Mouse (Mus musculus) midbrain, embryonic 14.5 days (tissue): ENCODE results near the gene Slc39a3. TPM values are rescaled to one million over a fixed set of nuclear protein-coding genes. Genes with fewer than 3 reads are reported as not detected.
"Not testable (repeated sequence)": the region's sequence is repeated elsewhere in the genome, so short reads cannot be mapped to it uniquely, and the experiment has no call there.

Experiments
- ATAC-seq: fragments of 200-750 bp; cut with Nextera tagmentation; 2 replicates; pipeline ENCODE4 v1.8.0; 2017; ENCODE audit warnings: moderate number of reproducible peaks, moderate library complexity; ENCODE audit not compliant: low FRiP score, low TSS enrichment
- DNase-seq: peaks from one replicate; pipeline ENCODE4 v3.0.0-alpha.2; 2015
- H3K27ac ChIP-seq: fragments of 300-500 bp; sonication (generic); replicated peaks from 2 replicates; pipeline ENCODE4 v1.5.1; 2014; ENCODE audit warnings: mild to moderate bottlenecking, low read depth, low read length, moderate library complexity
- H3K27me3 ChIP-seq: fragments of 300-500 bp; sonication (generic); 2 replicates; pipeline ENCODE4 v1.6.1; 2014; ENCODE audit warnings: low read length, control low read depth, mixed read lengths; ENCODE audit not compliant: control insufficient read depth, insufficient read depth
- H3K36me3 ChIP-seq: fragments of 300-500 bp; sonication (generic); 2 replicates; pipeline ENCODE4 v1.6.1; 2014; ENCODE audit warnings: low read length, control low read depth; ENCODE audit not compliant: control insufficient read depth, insufficient read depth
- H3K4me1 ChIP-seq: fragments of 300-500 bp; sonication (generic); 2 replicates; pipeline ENCODE4 v1.6.1; 2014; ENCODE audit warnings: mild to moderate bottlenecking, antibody characterized with exemption, low read length, control low read depth; ENCODE audit not compliant: control insufficient read depth, insufficient read depth
- H3K4me2 ChIP-seq: fragments of 300-500 bp; sonication (generic); 2 replicates; pipeline ENCODE4 v1.6.1; 2014; ENCODE audit warnings: mild to moderate bottlenecking, low read length, moderate library complexity
- H3K4me3 ChIP-seq: fragments of 300-500 bp; sonication (generic); replicated peaks from 2 replicates; pipeline ENCODE4 v1.5.1; 2014; ENCODE audit warnings: low read depth, low read length
- H3K9ac ChIP-seq: fragments of 300-500 bp; sonication (generic); replicated peaks from 2 replicates; pipeline ENCODE4 v1.6.1; 2014; ENCODE audit warnings: mild to moderate bottlenecking, low read length, moderate library complexity
- H3K9me3 ChIP-seq: fragments of 300-500 bp; sonication (generic); 2 replicates; pipeline ENCODE4 v1.6.1; 2016; ENCODE audit warnings: low read length, control low read depth, mixed read lengths; ENCODE audit not compliant: control insufficient read depth
- WGBS: fragments of 180-500 bp; shearing (Covaris S2); extraction: QIAGEN DNeasy Blood & Tissue Kit; methylation state at CpG from one replicate; pipeline ENCODE4 v1.1.7; 2014; 5-methylcytosine and 5-hydroxymethylcytosine counted together
- polyA plus RNA-seq: library from polyadenylated mRNA; unstranded; fragments of >200 nt; fragmentation: Nextera tagmentation; extraction: Ambion mirVana; gene quantifications from 2 replicates; pipeline ENCODE4 v1.2.1, GENCODE M21; 2014

Gene Slc39a3
- polyA plus RNA-seq, 1 experiment from 2014 or later: 34.9 TPM

DNA sequence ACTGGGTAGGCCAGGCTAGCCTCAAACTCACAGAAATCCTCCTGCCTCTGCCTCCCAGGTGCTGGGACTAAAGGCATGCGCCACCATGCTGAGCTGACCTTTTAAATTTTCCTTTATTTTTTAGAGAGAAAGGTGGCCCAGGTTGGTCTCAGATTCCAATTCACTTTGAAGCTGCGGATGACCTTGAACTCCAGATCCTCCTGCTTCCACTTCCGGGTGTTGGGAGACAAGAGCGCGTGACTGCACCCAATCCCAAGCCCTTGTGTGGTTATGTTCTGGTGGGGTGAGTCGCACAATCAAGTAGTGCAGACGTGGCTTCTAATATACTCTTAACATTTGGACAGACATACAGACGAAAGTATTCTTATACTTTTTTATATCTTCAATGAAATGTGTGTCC, 40.7 kb downstream of the Slc39a3 start:
- Histone ChIP-seq H3K9me3 (no peaks in the 10 kb centered on the region), H3K36me3 (no peaks in the 10 kb centered on the region), H3K27me3 (no peaks in the 10 kb centered on the region), H3K4me3 (no peak overlapping the region), H3K9ac (no peak overlapping the region), H3K4me1 (peaks cover 6% of the 10 kb centered on the region), H3K4me2 (no peak overlapping the region), H3K27ac (no peak overlapping the region)
- no peak for DNase-seq
- ATAC-seq: no peak
- 94% methylated on average over 8 of the region's 8 CpGs for WGBS

DNA sequence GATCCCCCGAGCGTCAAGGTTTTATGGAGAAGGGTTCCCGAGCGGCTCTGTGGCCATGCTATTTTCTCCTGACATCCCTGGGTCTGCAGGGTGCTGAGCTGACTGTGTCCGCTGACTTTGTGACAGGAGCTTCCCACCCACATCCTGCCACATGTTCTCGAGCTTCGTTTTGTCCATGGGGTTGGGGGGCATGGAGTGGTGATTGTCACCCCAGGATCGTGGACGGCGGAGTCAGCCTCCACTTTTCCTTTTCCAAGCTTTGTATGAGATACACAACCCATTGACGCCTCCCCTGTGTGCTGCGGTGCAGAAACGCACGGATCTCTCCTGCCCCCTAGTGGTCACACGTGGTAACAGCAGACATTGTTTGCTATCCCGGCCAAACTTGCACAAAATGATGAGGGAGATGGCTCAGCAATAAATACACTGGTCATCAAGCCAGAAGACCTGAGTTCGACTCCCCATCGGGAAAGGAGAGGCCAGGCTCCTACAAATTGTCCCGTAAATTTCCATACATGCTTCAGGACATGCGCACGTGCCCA, 42.1 kb downstream of the Slc39a3 start:
- H3K4me2 ChIP-seq: peak overlapping the region; percentile 35; the same call in 1 of the 2 replicates
- H3K27me3 ChIP-seq: no peaks in the 10 kb centered on the region
- no peak overlapping the region; the same call in 1 of the 2 replicates for H3K9ac ChIP-seq
- no peaks in the 10 kb centered on the region for H3K4me1 ChIP-seq
- ATAC-seq: no peak
- H3K27ac ChIP-seq: no peak overlapping the region
- WGBS: 12% methylated on average over 21 of the region's 21 CpGs
- H3K9me3 ChIP-seq: no peaks in the 10 kb centered on the region
- peak; percentile 91 for DNase-seq
- H3K36me3 ChIP-seq: no peaks in the 10 kb centered on the region
- H3K4me3 ChIP-seq: no peak overlapping the region

DNA sequence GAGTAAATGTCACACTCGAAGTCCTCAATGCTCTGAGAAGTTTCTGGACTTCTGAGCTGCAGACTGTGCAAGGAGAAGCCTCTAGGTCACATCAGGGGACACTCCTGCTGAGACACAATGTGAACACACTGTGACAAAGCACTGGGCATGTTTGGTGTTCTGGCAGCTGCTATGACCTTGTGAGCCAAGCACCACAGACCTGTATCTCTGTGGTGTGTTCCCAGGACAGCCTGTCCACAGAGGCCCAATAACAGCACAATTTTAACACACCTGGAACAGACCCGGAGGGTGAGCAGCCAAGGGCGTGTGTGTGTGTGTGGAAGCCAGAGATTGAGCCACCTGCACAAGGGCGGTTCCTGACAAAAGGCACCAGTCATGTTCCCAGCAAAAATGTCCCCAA, 42.6 kb downstream of the Slc39a3 start:
- no peak for ATAC-seq
- Histone ChIP-seq H3K4me2 (peak overlapping the region; percentile 35; the same call in 1 of the 2 replicates), H3K4me3 (no peak overlapping the region), H3K27me3 (no peaks in the 10 kb centered on the region), H3K36me3 (no peaks in the 10 kb centered on the region), H3K4me1 (no peaks in the 10 kb centered on the region), H3K9me3 (no peaks in the 10 kb centered on the region), H3K27ac (no peak overlapping the region), H3K9ac (no peak overlapping the region; the same call in 1 of the 2 replicates)
- 70% methylated on average over 4 of the region's 4 CpGs for WGBS
- DNase-seq: no peak

DNA sequence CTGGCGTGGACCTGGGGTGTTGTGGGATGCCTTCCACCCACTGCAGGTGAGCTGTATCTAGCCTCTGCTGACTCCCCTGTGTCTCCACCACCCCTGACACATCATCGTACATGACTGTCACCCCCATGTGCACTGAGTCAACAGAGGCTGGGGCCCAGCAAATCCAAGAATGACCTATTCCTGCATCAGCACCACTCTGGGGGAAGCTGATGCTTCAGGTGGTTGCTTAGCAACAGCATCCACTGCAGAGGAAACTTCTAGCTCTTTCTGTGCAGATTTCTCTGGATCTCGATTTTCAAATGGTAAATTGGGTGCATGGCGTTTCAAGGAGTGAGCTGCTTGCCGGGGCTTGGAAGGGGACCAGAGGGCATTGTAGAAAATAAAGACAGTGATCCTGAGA, 44.0 kb downstream of the Slc39a3 start:
- Histone ChIP-seq H3K4me3 (no peak overlapping the region), H3K9me3 (no peaks in the 10 kb centered on the region), H3K27ac (no peak overlapping the region), H3K4me2 (no peak overlapping the region), H3K9ac (no peak overlapping the region), H3K27me3 (no peaks in the 10 kb centered on the region), H3K36me3 (no peaks in the 10 kb centered on the region), H3K4me1 (no peaks in the 10 kb centered on the region)
- DNase-seq (peak; percentile 48), ATAC-seq (no peak)
- WGBS: 53% methylated on average over 5 of the region's 5 CpGs

DNA sequence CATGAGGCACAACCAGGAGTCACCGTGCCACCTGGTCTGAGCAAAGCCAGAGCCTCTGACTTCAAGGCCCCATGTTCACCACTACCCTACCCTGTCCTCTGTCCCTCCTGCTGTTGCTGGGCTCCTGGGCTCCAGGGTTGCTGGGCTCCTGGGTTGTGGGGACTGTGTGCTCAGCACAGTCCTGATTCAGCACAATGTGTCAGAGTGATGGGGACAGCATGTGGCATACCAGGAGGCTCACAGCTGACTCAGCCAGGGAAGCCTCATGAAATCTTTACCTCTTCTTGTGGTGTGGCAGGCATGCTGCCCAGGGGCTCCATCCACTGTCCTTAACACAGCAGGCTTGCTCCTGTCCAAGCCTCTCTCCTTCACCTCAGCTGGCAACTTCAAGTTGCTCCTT, 45.3 kb downstream of the Slc39a3 start:
- 0 out of 2 replicates have a peak, but pooled peaks cover 3% of the 10 kb centered on the region for H3K4me1 ChIP-seq
- DNase-seq: no peak
- WGBS: 80% methylated on average over 1 of the region's 1 CpGs
- no peak for ATAC-seq
- H3K27ac ChIP-seq: no peak overlapping the region
- H3K4me2 ChIP-seq: no peak overlapping the region
- no peak overlapping the region for H3K9ac ChIP-seq
- H3K27me3 ChIP-seq: peaks cover 2% of the 10 kb centered on the region; the same call in 1 of the 2 replicates
- no peaks in the 10 kb centered on the region for H3K36me3 ChIP-seq
- H3K4me3 ChIP-seq: no peak overlapping the region
- no peaks in the 10 kb centered on the region for H3K9me3 ChIP-seq

DNA sequence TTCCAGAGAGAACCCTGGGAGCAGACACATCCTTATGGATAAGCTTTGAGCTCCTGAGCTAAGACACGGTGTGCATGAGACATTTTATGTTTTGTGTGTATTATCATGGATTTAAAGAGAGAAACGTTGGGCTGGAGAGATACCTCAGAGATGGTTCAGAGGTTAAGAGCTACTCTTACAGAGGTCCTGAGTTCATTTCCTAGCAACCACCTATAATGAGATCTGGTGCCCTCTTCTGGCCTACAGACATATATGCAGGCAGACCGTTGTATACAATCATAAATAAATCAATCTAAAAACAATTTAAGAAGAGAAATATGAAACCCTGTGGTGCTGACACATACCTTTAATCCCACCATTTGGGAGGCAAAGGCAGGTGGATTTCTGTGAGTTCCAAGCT, 46.2 kb downstream of the Slc39a3 start:
- Histone ChIP-seq H3K4me1 (0 out of 2 replicates have a peak, but pooled peaks cover 3% of the 10 kb centered on the region), H3K9me3 (no peaks in the 10 kb centered on the region), H3K27me3 (peaks cover 9% of the 10 kb centered on the region), H3K36me3 (no peaks in the 10 kb centered on the region), H3K27ac (no peak overlapping the region), H3K9ac (no peak overlapping the region), H3K4me3 (no peak overlapping the region), H3K4me2 (no peak overlapping the region)
- no peak for ATAC-seq
- WGBS: 15% methylated on average over 3 of the region's 3 CpGs
- peak; percentile 40 for DNase-seq

DNA sequence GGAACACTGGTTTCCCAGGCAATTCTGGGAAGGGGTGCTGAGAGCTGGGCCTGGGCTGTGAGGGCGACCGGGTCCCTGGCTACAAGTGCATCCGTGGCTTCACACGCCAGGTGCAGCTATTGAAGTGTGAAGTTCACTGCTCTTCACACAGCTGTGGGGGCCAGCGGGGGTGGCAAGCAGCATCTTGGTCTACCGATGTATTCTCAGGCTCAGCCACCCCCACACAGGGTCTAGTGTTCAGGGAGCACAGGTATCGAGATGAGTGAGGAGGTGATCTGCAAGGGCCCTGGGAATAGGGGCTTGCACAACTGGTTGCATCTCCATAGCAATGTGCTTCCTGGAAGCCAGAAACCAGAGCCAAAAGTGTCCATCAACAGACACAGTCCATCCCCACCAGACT, 46.8 kb downstream of the Slc39a3 start:
- H3K36me3 ChIP-seq: no peaks in the 10 kb centered on the region
- peaks cover 15% of the 10 kb centered on the region for H3K27me3 ChIP-seq
- no peak for DNase-seq
- H3K4me3 ChIP-seq: no peak overlapping the region
- H3K9ac ChIP-seq: no peak overlapping the region
- H3K27ac ChIP-seq: no peak overlapping the region
- H3K9me3 ChIP-seq: no peaks in the 10 kb centered on the region
- 0 out of 2 replicates have a peak, but pooled peaks cover 3% of the 10 kb centered on the region for H3K4me1 ChIP-seq
- WGBS: 77% methylated on average over 7 of the region's 7 CpGs
- H3K4me2 ChIP-seq: no peak overlapping the region
- no peak for ATAC-seq

DNA sequence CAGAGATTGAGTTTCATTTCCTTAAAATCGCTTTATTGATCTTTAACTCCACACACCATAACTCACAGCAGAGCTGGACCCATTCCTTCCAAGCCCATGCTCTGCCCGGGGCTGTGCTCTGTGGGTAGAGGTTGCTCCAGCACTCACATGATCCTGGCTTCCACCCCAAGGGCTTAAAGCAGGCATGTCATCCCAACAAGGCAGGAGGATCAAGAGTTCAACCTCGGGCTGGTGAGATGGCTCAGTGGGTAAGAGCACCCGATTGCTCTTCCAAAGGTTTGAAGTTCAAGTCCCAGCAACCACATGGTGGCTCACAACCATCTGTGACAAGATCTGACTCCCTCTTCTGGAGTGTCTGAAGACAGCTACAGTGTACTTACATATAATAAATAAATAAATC, 47.4 kb downstream of the Slc39a3 start:
- not testable (repeated sequence) for DNase-seq, ATAC-seq
- peaks cover 21% of the 10 kb centered on the region for H3K27me3 ChIP-seq

DNA sequence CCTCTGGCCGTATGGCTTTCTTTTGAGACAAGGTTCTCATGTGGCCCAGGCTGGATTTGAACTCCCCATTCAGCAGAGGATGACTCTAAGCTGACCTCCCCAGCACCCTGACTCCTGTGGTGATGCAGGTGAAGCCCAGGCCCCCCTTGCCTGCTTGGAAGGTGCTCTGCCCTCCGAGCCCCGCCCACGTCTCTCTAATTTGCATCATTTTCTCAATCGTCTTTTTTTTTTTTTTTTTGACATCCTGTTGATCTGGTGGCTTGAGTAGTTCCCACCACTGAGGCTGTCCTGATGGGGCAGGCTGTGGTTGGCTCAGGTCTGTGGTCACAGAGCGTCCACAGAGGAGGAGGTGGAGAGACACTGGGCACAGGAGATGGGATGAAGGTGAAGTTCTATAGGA, 47.8 kb downstream of the Slc39a3 start:
- Histone ChIP-seq H3K9me3 (no peaks in the 10 kb centered on the region), H3K27ac (no peak overlapping the region), H3K4me1 (0 out of 2 replicates have a peak, but pooled peaks cover 3% of the 10 kb centered on the region), H3K4me3 (no peak overlapping the region), H3K4me2 (no peak overlapping the region), H3K27me3 (peaks cover 23% of the 10 kb centered on the region), H3K9ac (no peak overlapping the region), H3K36me3 (no peaks in the 10 kb centered on the region)
- ATAC-seq: no peak
- 63% methylated on average over 6 of the region's 6 CpGs for WGBS
- DNase-seq: no peak

More for the DNA sequence above, 47.4 kb downstream of the Slc39a3 start:
- 56% methylated on average over 4 of the region's 4 CpGs for WGBS
- H3K9ac ChIP-seq, H3K27ac ChIP-seq, H3K9me3 ChIP-seq, H3K4me1 ChIP-seq, H3K4me2 ChIP-seq, H3K4me3 ChIP-seq, H3K36me3 ChIP-seq: not testable (repeated sequence)
